Mouse (Mus musculus) granulocyte monocyte progenitor cell, adult 5-6 weeks (primary cell): Measurements from ENCODE around the gene Rangap1. TPM values are rescaled to one million over a fixed set of nuclear protein-coding genes. Genes with fewer than 3 reads are reported as not detected.
"Not testable (repeated sequence)": the region's sequence is repeated elsewhere in the genome, so short reads cannot be mapped to it uniquely, and the experiment has no call there.

Source experiments
- ATAC-seq: replicated peaks from 2 replicates; pipeline ENCODE4 v1.8.0; 2016; ENCODE audit warnings: mild to moderate bottlenecking, moderate TSS enrichment, inconsistent platforms; ENCODE audit not compliant: poor library complexity, severe bottlenecking
- total RNA-seq, 2 experiments: library from RNA; stranded (forward) in 1 of 2; stranded (reverse) in 1 of 2; fragments of 200-712, 200-1000 nt in 1 of 2; fragments of >200 nt in 1 of 2; fragmentation: Nextera tagmentation in 1 of 2; gene quantifications; 2 replicates each; pipeline ENCODE4 v1.2.3; 2014 to 2017

Gene Rangap1
- total RNA-seq, 2 experiments from 2014 or later = 63.9 to 114 TPM

DNA sequence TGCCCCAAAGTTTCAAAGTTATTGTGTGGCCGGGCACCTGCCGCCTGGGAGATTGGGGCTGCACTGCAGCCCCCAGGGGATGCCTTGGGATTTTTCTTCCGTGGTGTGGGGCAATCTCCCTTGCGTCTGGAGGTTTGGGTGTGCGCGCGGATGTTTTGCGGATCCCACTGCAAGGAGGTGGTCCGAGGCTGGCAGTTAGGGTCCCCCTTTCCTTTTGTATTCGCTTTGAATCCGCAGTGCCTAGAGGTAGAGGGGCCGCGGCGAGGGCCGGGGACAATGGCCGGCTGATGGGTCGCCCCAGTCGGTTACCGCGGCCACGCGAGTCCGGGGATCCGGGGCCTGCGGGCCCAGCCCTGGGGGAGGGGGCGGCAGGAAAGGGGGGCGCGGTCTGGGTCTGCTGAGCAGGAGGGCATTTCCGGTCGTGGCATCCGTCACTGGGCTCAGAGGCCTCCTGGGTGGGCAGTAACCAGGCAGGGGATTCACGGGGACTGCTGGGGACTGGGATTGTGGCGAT is 328 bp upstream of the Rangap1 start:
- ATAC-seq = peak; percentile 69

DNA sequence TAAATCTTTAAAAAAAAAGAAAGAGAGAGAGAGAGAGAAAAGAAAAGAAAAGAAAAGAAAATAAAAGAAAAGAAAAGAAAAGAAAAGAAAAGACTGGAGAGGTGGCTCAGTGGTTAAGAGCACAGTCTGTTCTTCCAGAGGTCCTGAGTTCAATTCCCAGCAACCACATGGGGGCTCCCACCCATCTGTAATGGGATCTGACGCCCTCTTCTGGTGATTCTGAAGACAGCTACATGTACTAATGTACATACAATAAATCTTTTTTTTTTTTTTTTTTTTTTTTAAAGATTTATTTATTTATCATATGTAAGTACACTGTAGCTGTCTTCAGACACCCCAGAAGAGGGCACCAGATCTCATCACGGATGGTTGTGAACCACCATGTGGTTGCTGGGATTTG is 3.0 kb downstream of the Rangap1 start:
- not testable (repeated sequence) for ATAC-seq

DNA sequence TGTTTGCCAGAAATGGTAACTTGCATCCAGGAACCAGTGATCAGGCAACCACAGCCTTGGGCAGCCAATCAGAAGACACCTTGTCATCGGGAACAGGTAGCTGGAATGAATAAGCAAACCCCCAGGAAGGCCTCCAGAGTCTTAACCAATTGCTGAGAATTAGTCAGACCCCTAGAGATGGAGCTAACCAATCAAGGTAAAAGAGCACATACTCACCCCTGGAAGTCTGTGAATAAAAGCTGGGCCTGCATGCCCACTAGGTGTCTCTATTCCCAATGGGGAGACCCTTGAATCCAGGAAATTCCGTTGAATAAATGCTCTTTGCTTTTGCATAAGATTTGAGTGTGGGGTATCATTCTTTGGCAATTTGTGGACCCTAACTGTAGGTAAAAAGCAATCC is 5.4 kb downstream of the Rangap1 start:
- ATAC-seq = no peak

DNA sequence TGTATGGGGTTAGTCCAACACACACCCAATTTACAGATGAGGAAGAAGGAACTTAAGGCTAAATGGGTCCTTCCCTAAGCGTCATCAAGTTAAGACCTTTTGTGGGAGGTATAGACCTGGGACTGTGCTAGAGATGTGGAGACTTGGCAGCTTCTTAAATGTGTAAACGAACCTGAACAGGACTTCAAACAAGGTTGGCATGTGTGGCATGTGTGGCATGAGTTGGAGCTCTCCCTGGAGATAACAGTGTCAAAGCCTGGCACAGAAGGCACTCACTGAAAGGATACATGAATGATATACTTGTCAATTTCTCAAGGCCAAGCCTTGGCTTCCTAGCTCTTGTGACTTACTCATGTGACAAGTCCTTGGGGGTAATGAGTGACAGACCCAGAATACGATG is 6.0 kb downstream of the Rangap1 start:
- no peak for ATAC-seq

DNA sequence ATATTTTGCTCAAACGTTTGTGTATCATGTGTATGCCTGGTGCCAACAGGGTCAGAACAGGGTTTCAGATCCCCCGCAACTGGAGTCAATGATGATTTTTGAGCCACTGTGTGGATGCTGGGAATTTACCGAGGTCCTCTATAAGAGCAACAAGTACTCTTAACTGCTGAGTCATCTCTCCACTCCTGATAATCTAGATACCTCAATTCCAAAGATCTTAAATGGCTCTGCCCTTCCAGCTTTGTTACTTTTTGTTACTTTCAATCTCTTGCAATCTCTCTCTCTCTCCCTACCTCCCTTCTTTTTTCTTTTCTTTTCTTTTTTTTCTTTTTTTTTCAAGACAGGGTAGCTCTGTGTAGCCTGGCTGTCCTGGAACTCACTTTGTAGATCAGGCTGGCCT is 10.3 kb downstream of the Rangap1 start:
- no peak for ATAC-seq

DNA sequence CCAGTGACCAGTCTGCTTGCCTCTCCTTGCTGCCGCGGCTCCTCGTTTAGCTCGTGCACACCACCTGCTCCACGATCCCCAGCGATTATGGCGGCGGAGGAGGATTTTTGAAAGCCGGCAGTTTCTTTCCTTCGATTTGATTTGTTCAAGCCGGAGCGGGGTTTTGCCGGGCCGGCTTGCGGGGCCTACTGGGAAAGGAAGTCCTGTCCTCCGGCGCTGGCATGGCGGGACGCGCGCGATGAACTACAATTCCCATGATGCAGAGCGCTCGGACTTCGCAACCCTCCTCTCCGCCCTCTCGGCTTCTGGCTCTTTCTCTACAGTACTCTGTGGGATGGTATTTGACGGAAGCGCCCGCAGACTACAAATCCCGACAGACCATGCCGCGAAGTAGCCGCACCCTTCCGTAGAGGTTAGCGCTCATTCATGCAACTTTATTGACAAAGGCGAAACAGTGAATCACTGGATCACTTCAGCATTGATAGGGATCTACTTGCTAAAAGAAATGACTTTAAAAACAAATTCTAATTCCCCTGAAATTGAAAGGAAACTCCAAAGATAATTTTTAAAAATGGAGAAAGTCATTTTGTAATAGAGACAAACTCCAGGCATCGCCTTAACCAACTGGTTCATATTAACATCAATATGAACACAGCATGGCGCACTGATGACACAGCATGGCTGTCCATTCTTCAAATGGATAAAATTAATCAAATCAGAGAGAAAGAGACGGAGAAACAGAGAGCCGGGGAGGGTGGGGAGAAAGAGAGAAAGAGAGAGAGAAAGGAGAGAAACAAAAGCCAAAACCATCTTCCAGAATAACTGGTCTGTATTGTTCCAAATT is 15.3 kb downstream of the Rangap1 start:
- peak; percentile 98 for ATAC-seq

DNA sequence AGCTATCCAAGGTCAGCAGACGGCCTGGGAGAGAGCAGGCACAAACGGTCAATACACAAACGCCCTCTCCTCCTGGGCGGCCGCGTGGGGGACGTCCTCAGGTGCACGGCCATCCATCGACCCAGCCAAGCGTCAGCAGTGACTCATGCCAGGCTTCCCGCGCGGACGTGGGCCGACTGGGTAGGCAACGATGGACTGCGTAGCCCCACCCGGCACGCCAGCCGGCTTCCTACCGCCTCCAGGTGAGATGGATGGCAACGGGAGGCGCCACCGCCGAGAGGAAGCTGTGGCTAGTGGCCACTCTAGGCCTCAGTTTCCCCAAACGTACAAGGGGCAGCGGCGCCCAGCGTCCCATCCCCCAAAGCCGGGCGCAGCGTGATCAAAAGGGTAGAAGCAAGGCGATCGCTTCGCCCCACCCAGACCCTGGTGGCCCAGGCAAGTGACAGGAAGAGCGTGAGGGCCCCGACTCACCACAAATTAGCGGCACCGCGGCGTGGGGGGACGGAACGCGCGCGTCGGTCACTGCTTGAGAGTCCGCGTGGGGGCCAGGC is 16.0 kb downstream of the Rangap1 start:
- ATAC-seq = peak; percentile 50

DNA sequence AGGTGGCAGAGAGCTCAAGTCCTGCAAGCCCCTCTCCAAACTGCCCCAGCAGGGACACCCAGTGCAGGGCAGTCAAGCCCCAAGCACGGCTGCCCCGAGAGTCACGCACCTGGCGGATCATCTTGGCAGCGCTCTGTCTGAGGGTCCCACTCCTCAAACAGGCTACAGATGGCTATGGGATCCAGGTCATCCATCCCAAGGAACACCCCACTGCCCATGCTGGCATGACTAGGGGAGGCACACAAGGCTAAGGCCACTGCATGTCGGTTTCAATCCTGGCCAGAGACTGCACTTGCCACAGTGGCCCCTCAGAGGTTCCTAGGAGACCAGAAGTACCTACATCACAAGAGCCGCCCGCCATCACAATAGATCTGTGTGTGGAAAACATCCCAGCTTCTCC is 19.4 kb downstream of the Rangap1 start:
- no peak for ATAC-seq

DNA sequence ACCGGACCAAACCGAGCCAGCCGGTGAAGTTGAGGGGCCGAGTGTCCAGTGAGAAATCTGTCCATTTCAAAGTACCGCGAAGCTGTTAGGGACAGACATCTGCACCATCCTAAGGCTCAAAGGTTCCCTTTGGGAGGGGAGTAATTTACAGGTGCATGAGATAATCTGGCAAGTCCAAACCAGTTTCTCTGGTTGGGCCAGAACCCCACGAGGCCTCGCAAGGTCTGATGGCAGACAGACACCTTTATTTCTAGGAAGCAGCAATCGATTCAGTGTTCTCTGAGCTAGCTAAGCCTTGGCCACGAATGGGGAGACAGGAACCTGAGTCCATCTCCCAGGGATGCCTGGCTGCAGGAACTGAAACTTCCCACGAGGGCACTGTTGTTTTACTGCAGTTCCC is 21.7 kb downstream of the Rangap1 start:
- ATAC-seq = no peak

DNA sequence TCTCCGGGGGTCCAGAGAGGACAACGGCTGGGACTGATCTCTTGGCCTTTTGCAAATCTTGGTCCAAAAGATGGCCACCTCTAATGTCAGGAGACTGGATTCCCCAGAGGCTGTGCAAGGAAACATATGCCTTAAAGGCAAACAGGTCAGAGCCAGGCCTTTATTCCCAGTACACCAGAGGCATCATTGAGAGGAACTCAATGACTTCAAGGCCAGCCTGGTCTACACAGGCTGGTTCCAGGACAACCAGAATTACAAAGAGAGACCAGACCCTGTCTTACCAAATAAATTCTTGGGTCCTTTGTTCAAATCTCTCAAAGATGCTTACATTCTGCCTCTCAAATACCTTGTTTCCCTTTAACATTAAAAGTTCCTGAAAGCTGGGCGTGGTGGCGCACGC is 23.0 kb downstream of the Rangap1 start:
- no peak for ATAC-seq

DNA sequence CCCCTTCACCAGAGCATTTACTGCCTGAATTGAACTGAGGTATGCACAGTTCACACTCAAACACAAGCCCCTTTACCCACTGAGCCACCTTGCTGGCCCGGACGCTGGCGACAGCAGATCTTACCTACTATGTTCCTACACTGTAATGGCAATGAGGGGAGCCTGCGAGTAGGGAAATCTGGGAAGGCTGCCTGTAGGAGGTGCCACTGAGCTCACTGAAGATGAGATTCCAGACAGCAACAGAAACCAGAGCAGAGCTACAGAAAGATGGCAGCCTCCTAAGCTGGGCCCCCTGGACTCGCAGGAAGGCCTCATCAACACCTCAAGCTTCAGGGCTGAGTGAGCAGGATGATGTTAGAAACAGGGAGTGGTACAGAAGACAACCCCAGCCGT is 26.2 kb downstream of the Rangap1 start:
- no peak for ATAC-seq

DNA sequence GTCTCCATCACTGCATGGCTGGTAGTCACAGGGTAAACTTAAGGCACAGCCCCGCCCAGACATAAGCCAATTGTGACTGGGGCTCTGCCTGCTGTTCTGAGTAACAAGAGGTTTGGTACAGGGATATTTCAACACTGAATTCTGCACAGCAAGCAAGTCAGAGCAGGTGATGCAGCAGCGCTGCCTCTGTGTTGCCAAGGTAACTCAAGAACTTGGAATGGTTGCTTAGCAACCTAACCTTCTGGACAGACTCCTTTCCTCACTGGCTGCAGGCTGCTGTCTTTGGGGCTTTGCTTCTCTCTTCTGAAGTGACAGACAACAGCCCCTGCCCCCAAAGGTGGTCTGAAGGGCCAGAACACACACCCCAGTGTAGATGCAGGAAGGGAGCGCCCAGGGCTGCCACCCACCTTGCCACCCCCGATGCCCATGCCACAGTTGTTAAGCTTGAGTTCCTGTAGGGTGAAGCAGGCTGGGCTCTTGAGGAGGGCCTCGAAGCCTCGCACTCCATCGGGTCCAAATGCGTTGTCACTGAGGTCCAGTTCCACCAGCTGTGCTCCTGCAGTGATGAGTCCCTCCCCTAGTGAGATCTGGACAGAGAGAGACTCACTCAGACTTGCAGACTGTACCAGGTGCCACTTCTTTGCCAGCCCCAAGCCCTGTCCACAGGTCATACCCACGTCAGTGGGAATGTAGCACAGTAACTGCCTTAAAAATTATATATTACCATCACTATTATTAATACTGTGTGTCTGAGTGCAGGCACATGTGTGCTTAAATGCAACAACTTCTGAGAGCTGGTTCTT is 26.8 kb downstream of the Rangap1 start:
- no peak for ATAC-seq

DNA sequence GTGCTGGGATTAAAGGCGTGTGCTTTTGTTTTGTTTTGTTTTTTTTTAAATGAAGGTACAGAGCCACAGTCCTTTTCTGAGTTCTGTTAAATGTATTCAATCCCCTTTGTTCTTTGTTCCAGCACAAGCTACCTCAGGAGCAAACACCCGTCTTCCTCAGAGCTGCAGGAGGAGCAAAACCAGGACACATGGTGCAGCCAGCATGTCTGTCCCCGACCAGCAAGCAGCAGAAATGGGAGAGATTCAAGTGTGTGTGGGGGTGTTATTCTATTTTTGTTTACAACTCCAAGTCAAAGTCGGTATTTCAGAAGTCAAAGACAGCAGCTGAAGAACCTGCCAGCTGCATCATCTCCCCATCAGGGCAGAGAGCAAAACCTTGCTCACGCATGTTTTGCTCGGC is 31.6 kb downstream of the Rangap1 start:
- no peak for ATAC-seq

DNA sequence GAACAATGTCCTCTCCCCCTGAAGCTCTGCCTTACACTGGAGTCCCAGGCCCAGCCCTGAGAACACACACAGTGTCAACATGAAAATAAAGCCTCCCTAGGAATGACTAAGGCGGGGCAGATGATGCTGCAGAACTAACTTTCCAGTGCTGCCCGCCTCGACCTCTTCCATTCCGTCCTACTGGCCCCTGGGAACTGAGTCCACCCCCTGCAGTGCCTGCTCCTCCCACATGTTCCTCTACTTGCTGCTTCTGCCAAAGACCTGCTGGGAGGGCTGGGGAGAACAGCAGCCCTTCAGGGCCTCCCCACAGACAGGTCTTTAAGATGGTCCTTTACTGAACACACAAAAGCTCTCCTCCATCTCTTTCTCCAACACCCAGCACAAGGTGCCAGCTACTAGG is 34.5 kb downstream of the Rangap1 start:
- ATAC-seq = no peak

DNA sequence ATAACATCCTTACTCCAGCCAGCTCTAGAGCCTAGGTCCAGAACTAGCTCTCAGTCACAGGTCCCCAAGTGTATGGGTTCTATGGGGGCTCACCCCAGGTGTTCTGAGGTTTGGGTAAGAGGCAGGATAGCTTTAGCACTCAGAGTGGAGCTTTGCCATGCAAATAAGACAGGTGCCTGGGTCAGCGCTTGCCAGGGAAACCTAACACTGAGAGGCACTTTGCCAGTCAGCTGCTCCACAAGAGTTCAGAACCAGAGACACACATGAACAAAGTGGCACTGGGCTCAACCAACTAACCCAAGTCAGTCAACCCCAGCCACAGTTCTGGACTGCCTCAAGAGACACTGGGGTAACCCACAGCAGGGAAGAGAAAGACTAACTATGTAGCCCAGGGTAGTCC is 35.6 kb downstream of the Rangap1 start:
- no peak for ATAC-seq

DNA sequence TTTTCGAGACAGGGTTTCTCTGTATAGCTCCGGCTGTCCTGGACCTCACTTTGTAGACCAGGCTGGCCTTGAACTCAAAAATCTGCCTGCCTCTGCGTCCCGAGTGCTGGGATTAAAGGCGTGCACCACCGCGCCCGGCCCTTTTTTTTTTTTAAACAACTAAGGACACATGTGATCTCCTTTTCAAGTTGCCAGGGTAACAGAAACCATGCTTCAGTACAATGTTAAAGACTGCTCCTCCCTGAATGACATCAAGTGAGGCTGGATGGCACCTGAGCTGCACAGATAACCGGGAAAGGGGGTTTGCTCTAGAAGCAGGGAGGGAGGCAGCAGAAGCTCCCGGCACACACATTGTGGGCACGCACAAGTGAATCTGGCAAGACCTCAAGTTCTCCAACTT is 36.3 kb downstream of the Rangap1 start:
- ATAC-seq = no peak

DNA sequence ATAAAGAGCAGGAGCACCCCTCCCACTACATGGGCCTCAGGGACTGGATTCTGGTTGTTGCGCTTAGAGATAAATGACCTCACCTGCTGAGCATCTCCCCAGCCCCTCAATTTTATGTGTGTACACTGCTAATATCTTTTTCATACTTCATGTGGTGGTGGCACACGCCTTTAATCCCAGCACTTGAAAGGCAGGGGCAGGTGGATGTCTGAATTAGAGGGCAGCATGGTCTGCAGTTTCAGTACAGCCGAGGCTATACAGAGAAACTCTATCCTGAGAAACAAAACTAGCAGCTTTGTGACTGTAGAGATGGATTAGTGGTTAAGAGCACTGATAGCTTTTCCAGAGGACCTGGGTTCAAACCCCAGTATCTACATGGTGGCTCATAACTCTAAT is 42.2 kb downstream of the Rangap1 start:
- no peak for ATAC-seq

DNA sequence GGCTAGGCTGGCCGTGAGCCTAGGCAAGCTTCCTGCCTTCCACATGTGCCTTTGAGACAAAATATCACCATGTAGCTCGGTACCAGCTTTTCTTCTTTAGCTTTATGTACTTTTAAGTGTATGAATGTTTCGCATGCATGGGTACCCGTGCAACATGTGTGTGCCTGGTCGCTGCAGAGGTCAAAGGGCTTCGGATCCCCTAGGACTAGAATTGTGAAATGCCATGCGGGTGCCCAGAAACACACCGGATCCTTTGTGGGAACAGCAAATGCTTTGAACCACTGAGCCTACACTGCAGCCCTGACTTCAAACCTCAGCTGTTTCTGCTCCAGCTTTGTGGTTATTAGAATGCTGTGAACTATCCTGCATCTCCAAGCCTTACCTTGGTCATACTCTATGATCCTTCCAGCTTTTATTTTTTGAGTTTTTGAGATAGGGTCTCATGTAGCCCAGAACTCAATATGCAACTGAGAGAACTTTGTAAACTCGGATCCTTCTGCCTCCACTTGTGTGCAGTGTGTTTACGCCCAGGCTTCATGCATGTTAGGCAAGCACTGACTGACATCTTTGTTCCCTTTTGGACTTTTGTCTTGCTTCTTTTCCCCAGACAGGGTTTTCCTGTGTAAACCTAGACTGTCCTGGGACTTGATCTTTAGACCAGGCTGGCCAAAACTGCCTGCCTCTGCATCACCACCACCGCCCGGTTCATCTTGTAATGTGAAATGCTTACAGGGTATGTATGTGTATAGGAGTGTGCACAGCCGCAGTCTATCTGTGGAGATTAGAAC is 42.8 kb downstream of the Rangap1 start:
- ATAC-seq = no peak

DNA sequence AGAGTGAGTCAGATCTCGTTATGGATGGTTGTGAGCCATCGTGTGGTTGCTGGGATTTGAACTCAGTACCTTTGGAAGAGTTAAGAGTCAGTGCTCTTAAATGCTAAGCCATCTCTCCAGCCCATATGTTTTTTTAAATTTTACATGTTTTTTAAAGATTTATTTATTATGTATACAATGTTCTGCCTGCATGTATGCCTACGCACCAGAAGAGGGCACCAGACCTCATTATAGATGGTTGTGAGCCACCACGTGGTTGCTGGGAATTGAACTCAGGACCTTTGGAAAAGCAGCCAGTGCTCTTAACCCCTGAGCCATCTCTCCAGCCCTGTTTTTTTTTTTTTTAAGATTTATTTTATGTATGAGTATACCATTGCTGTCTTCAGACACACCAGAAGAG is 44.0 kb downstream of the Rangap1 start:
- not testable (repeated sequence) for ATAC-seq

DNA sequence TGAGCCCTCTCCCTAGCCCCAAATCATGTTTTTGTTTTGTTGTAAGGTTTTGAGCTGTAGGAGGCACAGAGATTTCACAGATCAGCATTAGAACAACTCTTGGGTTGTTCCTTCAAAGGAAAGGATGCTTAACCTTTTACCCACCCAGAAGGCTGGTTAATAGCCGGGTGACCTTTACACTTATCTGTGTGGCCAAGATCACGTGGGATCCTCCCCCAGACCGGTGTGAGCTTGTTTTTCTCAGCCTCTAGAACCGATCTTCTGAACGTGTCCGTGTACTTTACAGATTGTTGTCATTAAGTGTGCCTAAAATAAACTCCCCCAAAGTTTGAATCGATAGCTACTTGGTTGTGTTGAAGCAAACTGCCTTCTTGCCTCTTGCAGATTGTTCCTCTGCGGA is 44.7 kb downstream of the Rangap1 start:
- no peak for ATAC-seq
